Mouse (Mus musculus): ENCODE measurements around the gene Herc4. TPM values are rescaled to one million over a fixed set of nuclear protein-coding genes. Genes with fewer than 3 reads are reported as not detected.
"Not testable (repeated sequence)": the region's sequence is repeated elsewhere in the genome, so short reads cannot be mapped to it uniquely, and the experiment has no call there.

Gene Herc4
- polyA plus RNA-seq, 1 experiment from 2014 or later = 33.6 TPM

DNA sequence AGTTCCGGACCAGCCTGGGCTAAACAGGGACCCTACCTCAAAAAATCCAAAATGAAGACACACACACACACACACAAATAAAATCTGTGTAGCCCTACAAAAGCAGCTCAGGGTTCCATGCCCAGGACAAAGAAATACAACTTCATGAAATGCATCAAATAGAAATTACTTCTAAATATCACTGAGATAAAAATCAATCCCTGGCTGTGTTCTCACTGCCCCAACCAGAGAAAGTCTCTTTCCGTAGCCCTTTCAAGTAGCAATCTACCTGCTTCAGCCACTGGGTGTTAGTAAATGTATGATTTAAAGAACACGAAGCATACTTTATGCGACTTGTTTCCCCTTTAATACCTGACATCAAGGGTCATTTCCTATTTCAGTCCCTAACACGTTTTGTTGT is 93.7 kb downstream of the Herc4 start:
- ATAC-seq = no peak
- 20% methylated on average over 5 of the region's 5 CpGs for WGBS
- H3K9me3 ChIP-seq (replicated peaks) = no peaks in the 10 kb centered on the region

DNA sequence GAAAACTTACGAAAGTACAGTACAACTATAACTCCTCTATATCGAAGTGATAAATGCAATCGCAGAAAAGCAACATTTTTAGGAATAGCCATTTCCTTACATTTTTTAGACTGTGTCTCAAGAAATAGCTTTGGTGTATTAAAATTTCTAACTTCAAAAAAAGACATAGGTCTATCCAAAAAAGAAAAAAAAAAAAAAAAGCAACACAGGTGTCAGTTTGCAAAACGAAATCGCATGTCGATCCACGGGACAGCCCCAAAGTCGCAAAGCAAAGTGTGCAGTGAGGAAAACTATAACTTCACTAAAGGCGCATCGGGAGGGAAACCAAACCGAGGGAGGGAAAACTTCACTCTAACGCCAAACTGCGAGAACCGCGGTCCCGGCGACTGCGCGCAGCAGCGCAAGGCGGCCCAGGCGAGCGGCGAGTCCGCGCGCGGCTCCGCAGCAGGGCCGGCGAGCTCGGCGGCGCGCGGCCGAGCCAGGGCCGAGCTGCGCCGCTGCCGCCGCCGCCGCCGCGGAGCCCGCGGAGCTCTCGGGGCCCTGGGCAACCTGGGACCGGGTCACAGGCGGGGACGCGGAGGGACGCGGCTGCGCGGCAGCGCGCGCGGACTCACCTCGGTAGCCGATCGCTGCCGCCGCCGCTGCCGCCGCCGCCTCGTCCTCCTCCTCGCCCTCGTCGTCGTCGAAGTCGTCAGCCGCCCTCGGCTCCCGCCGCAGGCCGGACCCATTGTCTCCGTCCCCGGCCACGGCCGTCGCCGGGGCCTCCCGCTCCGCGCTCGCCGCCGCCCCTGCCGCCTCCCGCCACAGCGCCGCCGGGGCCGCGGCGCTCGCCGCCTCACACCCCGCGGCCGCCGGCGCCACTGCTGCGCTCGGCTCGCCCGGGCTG is 94.6 kb downstream of the Herc4 start:
- Histone ChIP-seq H3K9ac (peak overlapping the region; percentile 95), H3K9me3 (replicated peaks) (no peaks in the 10 kb centered on the region), H3K4me2 (peak overlapping the region; percentile 69), H3K4me1 (peaks cover 23% of the 10 kb centered on the region), H3K36me3 (ENCODE audit: poor library complexity, severe bottlenecking) (peaks cover 14% of the 10 kb centered on the region), H3K27ac (peak overlapping the region; percentile 90), H3K27me3 (no peaks in the 10 kb centered on the region), H3K4me3 (peak overlapping the region; percentile 79)
- peak; percentile 84 for ATAC-seq
- 2% methylated on average over 59 of the region's 113 CpGs for WGBS

More for the DNA sequence above, 93.7 kb downstream of the Herc4 start:
- H3K9ac ChIP-seq = peak overlapping the region; percentile 95
- peaks cover 22% of the 10 kb centered on the region for H3K36me3 ChIP-seq (ENCODE audit: poor library complexity, severe bottlenecking)
- peak overlapping the region; percentile 69 for H3K4me2 ChIP-seq
- H3K4me1 ChIP-seq = peaks cover 23% of the 10 kb centered on the region
- no peaks in the 10 kb centered on the region for H3K27me3 ChIP-seq
- H3K4me3 ChIP-seq = peak overlapping the region; percentile 79
- H3K27ac ChIP-seq = no peak overlapping the region

DNA sequence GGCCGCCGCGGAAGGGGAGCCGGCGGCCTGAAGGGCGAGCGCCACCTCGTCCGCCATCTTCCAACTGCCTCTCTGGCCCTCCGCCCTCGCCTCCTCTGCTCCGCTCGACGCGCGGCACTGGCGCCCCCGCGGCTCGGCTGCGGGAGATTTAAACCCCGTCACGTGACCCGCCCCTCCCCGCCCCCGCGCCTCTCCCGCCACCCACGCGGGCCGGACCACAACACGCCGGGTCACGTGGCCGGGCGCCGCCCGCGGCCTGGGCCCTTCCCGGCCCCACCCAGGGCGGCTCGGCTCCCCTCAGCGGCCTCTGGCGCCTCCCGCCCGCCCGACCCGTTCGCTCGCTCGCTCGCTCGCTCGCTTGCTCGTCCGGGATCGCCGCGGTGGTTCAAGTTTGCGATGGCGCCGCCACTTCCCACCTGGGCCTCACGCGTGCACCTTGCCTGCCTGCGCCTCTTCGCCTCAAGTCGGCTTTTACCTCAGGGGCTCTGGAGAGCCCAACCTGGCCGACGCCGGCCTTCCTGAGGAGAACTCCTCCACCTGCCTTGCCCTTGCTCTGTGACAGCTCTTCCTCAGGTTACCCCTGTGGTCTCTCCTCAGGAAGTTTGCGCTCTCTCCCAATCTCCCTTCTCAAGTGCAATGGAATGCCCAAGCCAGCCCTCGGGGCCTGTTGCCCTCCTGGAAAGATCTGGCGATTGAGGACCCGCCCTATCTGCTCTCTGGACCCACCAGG is 95.5 kb downstream of the Herc4 start:
- H3K4me1 ChIP-seq = peaks cover 23% of the 10 kb centered on the region
- H3K4me3 ChIP-seq = peak overlapping the region; percentile 79
- peak overlapping the region; percentile 90 for H3K27ac ChIP-seq
- no peaks in the 10 kb centered on the region for H3K27me3 ChIP-seq
- under 1% methylated on average over 44 of the region's 74 CpGs for WGBS
- peak overlapping the region; percentile 95 for H3K9ac ChIP-seq
- peaks cover 5% of the 10 kb centered on the region for H3K36me3 ChIP-seq (ENCODE audit: poor library complexity, severe bottlenecking)
- ATAC-seq = peak; percentile 95
- peak overlapping the region; percentile 69 for H3K4me2 ChIP-seq
- no peaks in the 10 kb centered on the region for H3K9me3 ChIP-seq (replicated peaks)

DNA sequence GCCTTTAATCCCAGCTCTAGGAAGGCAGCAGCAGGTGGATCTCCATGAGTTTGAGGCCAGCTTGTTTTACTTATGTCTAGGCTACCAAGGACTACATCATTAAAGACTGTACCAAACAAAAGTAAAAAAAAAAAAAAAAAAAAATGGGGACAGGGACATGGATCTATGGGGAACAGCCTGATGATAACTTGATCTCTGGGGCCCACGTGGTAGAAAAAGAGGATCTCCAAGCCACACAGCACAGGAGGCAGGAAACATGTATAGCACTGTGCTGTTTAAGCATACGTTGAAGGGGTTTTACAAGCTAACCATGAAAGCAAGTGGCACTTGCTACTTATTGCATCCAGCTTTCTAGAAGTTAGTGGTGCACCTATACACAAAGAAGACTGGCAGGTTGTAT is 97.7 kb downstream of the Herc4 start:
- H3K4me1 ChIP-seq = peaks cover 18% of the 10 kb centered on the region
- no peak overlapping the region for H3K4me3 ChIP-seq
- no peak overlapping the region for H3K9ac ChIP-seq
- H3K36me3 ChIP-seq (ENCODE audit: poor library complexity, severe bottlenecking) = no peaks in the 10 kb centered on the region
- ATAC-seq = no peak
- no peaks in the 10 kb centered on the region for H3K27me3 ChIP-seq
- H3K27ac ChIP-seq = no peak overlapping the region
- H3K4me2 ChIP-seq = no peak overlapping the region
- WGBS = 96% methylated on average over 2 of the region's 2 CpGs
- no peaks in the 10 kb centered on the region for H3K9me3 ChIP-seq (replicated peaks)

DNA sequence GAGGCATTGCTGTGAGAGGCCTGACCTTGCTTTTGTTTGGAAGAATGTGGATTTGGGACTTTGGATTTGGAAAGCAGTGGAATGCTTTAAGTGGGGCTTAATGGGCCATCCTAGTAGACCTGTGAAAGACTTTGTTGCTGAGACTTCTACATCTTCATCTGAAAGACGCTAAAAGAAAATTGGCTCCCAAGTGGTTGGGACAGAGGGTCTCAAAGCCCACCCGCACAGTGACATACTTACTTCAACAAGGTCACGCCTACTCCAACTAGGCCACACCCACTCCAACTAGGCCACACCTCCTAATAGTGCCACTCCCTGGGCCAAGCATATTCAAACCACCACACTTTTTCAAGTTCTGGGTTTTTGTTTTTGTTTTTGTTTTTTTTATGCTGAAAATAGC is 101.1 kb downstream of the Herc4 start:
- WGBS = 97% methylated on average over 3 of the region's 3 CpGs
- no peak for ATAC-seq
- Histone ChIP-seq H3K27me3 (no peaks in the 10 kb centered on the region), H3K4me3 (no peak overlapping the region), H3K36me3 (ENCODE audit: poor library complexity, severe bottlenecking) (no peaks in the 10 kb centered on the region), H3K27ac (no peak overlapping the region), H3K9ac (no peak overlapping the region), H3K4me1 (no peaks in the 10 kb centered on the region), H3K4me2 (no peak overlapping the region), H3K9me3 (replicated peaks) (no peaks in the 10 kb centered on the region)

DNA sequence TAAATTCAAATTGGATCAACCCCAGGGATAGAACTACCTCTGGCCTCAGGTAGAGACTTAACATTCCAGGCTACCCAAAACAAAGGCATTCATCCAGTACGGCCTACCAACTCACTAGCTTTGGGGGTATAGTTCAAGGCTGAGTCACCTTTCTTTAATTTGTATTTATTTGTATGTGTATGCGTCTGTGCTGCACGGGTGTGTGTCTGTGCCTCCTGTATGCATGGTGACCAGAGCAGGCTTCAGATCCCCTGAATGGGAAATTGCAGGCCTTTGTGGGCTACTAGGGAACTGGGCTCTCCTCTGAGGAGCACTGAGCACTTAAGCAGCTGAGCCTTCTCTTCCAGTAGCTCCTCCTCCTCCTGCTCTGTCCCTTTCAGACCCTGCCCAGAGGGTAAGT is 104.7 kb downstream of the Herc4 start:
- no peak overlapping the region for H3K27ac ChIP-seq
- no peaks in the 10 kb centered on the region for H3K9me3 ChIP-seq (replicated peaks)
- H3K4me3 ChIP-seq = no peak overlapping the region
- no peak overlapping the region for H3K9ac ChIP-seq
- no peaks in the 10 kb centered on the region for H3K4me1 ChIP-seq
- H3K27me3 ChIP-seq = no peaks in the 10 kb centered on the region
- H3K4me2 ChIP-seq = no peak overlapping the region
- WGBS = 39% methylated on average over 3 of the region's 3 CpGs
- no peaks in the 10 kb centered on the region for H3K36me3 ChIP-seq (ENCODE audit: poor library complexity, severe bottlenecking)
- no peak for ATAC-seq

DNA sequence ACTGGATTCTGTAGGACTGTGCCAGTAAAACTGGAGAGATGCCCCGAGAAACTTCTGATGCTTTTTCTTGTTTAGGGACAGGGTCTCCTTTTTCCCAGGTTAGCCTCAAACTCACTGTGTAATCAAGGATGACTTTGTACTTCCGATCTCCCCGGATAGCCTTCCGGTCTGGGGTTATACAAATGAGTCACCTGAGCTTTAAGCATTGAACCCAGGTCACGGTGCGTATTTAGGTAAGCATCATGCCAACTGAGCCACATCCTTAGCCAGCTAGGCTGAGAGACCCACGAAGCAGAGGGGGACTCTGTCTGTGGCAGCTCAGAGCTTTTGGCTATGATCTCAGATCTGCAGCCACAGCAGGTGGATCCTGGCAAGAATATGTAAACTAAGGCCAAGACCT is 107.1 kb downstream of the Herc4 start:
- WGBS = 97% methylated on average over 7 of the region's 7 CpGs
- H3K27me3 ChIP-seq = no peaks in the 10 kb centered on the region
- H3K4me1 ChIP-seq = no peaks in the 10 kb centered on the region
- H3K4me3 ChIP-seq = no peak overlapping the region
- no peak overlapping the region for H3K27ac ChIP-seq
- H3K36me3 ChIP-seq (ENCODE audit: poor library complexity, severe bottlenecking) = no peaks in the 10 kb centered on the region
- H3K9me3 ChIP-seq (replicated peaks) = no peaks in the 10 kb centered on the region
- no peak for ATAC-seq
- H3K9ac ChIP-seq = no peak overlapping the region
- no peak overlapping the region for H3K4me2 ChIP-seq

DNA sequence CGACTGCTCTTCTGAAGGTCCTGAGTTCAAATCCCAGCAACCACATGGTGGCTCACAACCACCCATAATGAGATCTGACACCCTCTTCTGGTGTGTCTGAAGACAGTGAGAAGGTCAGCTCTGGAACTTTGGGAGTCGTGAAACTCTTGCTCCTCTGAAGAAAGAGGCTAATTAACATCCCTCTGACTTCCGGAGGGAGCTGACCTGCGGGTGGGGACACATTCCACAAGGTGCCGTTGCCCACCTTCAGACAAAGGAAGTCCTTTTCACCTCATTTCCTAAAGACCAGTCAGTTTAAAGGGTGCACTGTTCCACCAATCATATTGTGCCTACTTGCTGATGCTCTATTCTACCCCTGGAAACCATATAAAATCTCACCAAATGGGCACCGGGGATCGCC is 107.5 kb downstream of the Herc4 start:
- not testable (repeated sequence) for H3K4me3 ChIP-seq; ATAC-seq; H3K27ac ChIP-seq; H3K9ac ChIP-seq; H3K36me3 ChIP-seq (ENCODE audit: poor library complexity, severe bottlenecking); H3K27me3 ChIP-seq; H3K9me3 ChIP-seq (replicated peaks); H3K4me1 ChIP-seq; H3K4me2 ChIP-seq
- 84% methylated on average over 7 of the region's 7 CpGs for WGBS

DNA sequence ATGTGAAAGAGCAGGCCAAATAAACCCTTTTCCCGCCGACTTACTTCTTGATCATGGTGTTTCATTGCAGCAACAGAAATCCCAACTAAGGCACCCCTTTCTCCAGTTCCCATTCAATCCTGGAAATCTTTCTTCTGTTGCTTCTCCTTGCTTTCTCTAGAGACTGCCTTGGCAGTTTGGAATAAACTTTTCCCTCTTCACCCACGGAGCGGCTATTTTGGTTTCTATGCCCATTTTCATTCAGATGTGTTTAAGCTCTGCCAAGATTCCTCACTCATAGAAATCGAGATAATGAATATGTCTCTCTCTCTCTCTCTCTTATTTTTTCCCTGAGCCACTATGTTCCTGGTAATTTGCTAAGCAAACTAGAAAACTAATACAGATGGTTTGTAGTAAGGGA is 108.5 kb downstream of the Herc4 start:
- H3K4me1 ChIP-seq = no peaks in the 10 kb centered on the region
- WGBS = 68% methylated on average over 5 of the region's 5 CpGs
- H3K27ac ChIP-seq = no peak overlapping the region
- H3K27me3 ChIP-seq = no peaks in the 10 kb centered on the region
- no peak overlapping the region for H3K4me3 ChIP-seq
- no peak for ATAC-seq
- no peak overlapping the region for H3K9ac ChIP-seq
- H3K36me3 ChIP-seq (ENCODE audit: poor library complexity, severe bottlenecking) = no peaks in the 10 kb centered on the region
- H3K9me3 ChIP-seq (replicated peaks) = no peaks in the 10 kb centered on the region
- H3K4me2 ChIP-seq = no peak overlapping the region

DNA sequence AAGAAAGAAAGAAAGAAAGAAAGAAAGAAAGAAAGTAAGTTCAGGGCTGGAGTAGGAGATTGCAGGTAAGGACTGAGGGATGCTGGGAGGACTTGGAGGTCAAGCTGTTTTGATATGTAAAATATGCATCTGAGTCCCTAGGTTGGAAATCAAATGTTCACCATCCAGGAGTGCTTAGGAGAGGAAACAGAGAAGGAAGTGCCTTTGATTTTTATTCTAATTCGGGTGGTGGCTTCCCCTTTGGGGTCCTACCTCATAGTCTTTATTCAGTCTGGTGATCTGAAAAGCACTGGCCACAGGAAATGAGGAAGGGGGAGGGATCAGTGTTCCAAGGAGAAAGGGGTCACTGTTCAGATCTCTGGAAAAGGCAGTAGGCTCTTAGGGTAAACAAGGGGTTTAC is 116.9 kb downstream of the Herc4 start:
- no peak for ATAC-seq
- H3K9me3 ChIP-seq (replicated peaks) = no peaks in the 10 kb centered on the region
- no peaks in the 10 kb centered on the region for H3K36me3 ChIP-seq (ENCODE audit: poor library complexity, severe bottlenecking)
- H3K4me1 ChIP-seq = no peaks in the 10 kb centered on the region
- H3K9ac ChIP-seq = no peak overlapping the region
- H3K4me2 ChIP-seq = no peak overlapping the region
- 59% methylated on average over 1 of the region's 1 CpGs for WGBS
- H3K27me3 ChIP-seq = no peaks in the 10 kb centered on the region
- H3K27ac ChIP-seq = no peak overlapping the region
- H3K4me3 ChIP-seq = no peak overlapping the region

DNA sequence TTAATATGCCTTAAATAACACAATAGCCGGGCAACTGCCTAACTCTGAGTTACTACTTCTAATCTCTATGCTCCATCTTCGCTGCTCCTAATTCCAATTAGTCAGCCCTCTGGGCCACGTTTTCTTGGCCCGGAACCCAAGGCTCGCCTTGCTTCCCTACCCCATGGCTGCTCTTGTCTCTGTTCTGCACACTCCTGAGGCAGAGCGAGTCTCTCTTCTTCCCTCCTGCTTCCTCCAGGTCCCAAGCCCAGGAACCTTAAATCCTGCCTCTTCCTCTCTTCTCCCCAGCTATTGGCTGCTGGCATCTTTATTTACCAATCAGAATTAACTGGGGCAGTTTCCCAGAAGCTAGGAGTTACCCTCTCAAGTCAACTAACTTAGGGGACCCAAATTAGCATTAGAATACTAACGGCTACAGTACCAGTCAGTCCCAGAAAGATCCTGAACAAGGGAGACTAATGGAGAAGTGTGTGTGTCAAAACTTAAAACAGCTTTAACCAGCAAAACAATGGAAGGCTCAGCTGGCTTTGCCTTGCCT is 122.4 kb downstream of the Herc4 start:
- Histone ChIP-seq H3K4me1 (no peaks in the 10 kb centered on the region), H3K9me3 (replicated peaks) (no peaks in the 10 kb centered on the region), H3K27me3 (no peaks in the 10 kb centered on the region), H3K36me3 (ENCODE audit: poor library complexity, severe bottlenecking) (no peaks in the 10 kb centered on the region), H3K4me3 (no peak overlapping the region), H3K27ac (no peak overlapping the region), H3K4me2 (0 out of 2 replicates have a peak overlapping the region, but pooled peaks have one; percentile 13), H3K9ac (no peak overlapping the region)
- 55% methylated on average over 7 of the region's 7 CpGs for WGBS
- ATAC-seq = no peak

DNA sequence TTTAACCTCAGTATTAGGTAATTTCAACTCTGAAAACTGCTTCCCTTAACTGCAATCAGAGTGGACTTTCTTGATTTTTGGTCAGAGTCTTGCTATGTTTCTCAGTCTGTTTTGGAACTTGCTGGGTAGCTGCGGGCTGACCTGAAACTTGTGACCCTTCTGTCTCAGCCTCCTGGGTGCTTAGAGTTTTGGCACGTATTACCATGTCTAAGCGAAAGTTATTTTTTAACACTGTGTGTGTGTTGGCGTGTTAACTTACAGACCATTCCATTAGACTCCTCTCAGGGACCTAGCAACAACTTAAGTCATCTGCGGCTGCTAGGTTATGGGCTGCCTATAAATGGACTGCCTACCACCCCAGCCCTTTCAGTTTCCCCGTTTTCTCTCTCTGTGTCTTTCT is 123.8 kb downstream of the Herc4 start:
- Histone ChIP-seq H3K4me3 (no peak overlapping the region), H3K4me2 (no peak overlapping the region), H3K27me3 (no peaks in the 10 kb centered on the region), H3K4me1 (no peaks in the 10 kb centered on the region), H3K36me3 (ENCODE audit: poor library complexity, severe bottlenecking) (no peaks in the 10 kb centered on the region), H3K9me3 (replicated peaks) (no peaks in the 10 kb centered on the region), H3K9ac (no peak overlapping the region), H3K27ac (no peak overlapping the region)
- ATAC-seq = no peak
- WGBS = 88% methylated on average over 6 of the region's 6 CpGs
